Mouse (Mus musculus) midbrain, embryonic 16.5 days (tissue): Measurements from ENCODE around the gene Enox1. TPM values are rescaled to one million over a fixed set of nuclear protein-coding genes. Genes with fewer than 3 reads are reported as not detected.
A peak's percentile ranks its signal among the peaks of the same experiment; 100 is the strongest.

Experiments
- ATAC-seq: fragments of 200-750 bp; cut with Nextera tagmentation; 2 replicates; pipeline ENCODE4 v1.8.0; 2017; ENCODE audit warnings: moderate TSS enrichment
- H3K27ac ChIP-seq: fragments of 300-500 bp; sonication (generic); 2 replicates; pipeline ENCODE4 v1.5.1; 2014; ENCODE audit warnings: mild to moderate bottlenecking, low read length, mixed read lengths
- H3K27me3 ChIP-seq: fragments of 300-500 bp; sonication (generic); 2 replicates; pipeline ENCODE4 v1.6.1; 2014; ENCODE audit warnings: low read depth, low read length, mixed read lengths; ENCODE audit not compliant: control insufficient read depth, insufficient read depth
- H3K36me3 ChIP-seq: fragments of 300-500 bp; sonication (generic); 2 replicates; pipeline ENCODE4 v1.6.1; 2014; ENCODE audit warnings: mild to moderate bottlenecking, low read length, moderate library complexity, mixed read lengths; ENCODE audit not compliant: control insufficient read depth, insufficient read depth
- H3K4me1 ChIP-seq: fragments of 300-500 bp; sonication (generic); 2 replicates; pipeline ENCODE4 v1.6.1; 2014; ENCODE audit warnings: mild to moderate bottlenecking, low read length, mixed read lengths; ENCODE audit not compliant: control insufficient read depth, insufficient read depth
- H3K4me2 ChIP-seq: fragments of 300-500 bp; sonication (generic); 2 replicates; pipeline ENCODE4 v1.6.1; 2014; ENCODE audit warnings: mild to moderate bottlenecking, low read length, mixed read lengths
- H3K4me3 ChIP-seq: fragments of 300-500 bp; sonication (generic); 2 replicates; pipeline ENCODE4 v1.5.1; 2014; ENCODE audit warnings: low read depth, mild to moderate bottlenecking, low read length, moderate library complexity, mixed read lengths
- H3K9ac ChIP-seq: fragments of 300-500 bp; sonication (generic); 2 replicates; pipeline ENCODE4 v1.6.1; 2014; ENCODE audit warnings: low read depth, low read length, mixed read lengths
- H3K9me3 ChIP-seq: fragments of 300-500 bp; sonication (generic); replicated peaks from 2 replicates; pipeline ENCODE4 v1.6.1; 2014; ENCODE audit warnings: mild to moderate bottlenecking, low read length, mixed read lengths; ENCODE audit not compliant: control insufficient read depth, poor library complexity, severe bottlenecking
- WGBS: fragments of 180-500 bp; shearing (Covaris S2); extraction: QIAGEN DNeasy Blood & Tissue Kit; methylation state at CpG from one replicate; pipeline ENCODE4 v1.1.7; 2014; 5-methylcytosine and 5-hydroxymethylcytosine counted together
- polyA plus RNA-seq: library from polyadenylated mRNA; unstranded; fragments of >200 nt; fragmentation: Nextera tagmentation; extraction: Ambion mirVana; gene quantifications from 2 replicates; pipeline ENCODE4 v1.2.1, GENCODE M21; 2015

Enox1 gene
- polyA plus RNA-seq, 1 experiment from 2014 or later: 42.8 TPM

DNA sequence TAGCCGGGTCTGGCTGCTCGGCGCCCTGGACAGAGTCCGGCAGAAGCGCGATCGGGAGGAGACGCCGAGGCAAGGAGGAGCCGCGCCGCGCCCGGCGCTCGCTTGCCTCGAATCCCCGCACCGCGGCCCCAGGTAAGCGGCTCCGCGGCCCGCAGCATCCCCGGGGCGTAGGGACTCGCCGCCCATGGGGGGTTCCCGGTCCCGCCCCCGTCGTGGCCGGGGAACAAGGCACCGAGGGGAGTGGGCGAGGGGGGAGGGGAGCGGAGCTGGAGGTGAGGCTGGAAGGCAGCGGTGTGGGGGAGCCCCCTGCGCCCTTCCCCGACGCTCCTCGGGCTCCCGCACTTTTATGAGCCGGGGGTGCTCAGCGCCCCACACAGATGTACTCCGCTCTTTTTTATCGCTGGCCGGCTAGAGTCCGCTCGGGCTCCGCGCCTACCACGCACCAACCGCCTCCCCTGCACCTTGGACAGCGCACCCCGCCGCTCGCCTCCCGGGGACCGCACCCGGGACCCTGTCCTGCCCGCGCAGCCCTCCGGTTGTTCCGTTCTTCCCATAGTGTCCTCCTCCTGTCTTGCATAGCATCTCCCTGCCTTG, 445 bp downstream of the Enox1 start:
- ATAC-seq: peak; percentile 57
- peak overlapping the region; percentile 63 for H3K4me2 ChIP-seq
- H3K27ac ChIP-seq: peak overlapping the region; percentile 95
- H3K27me3 ChIP-seq: no peaks in the 10 kb centered on the region
- H3K9ac ChIP-seq: peak overlapping the region; percentile 99
- H3K4me3 ChIP-seq: peak overlapping the region; percentile 98
- H3K36me3 ChIP-seq: no peaks in the 10 kb centered on the region
- peaks cover 44% of the 10 kb centered on the region for H3K4me1 ChIP-seq
- under 1% methylated on average over 19 of the region's 64 CpGs for WGBS
- H3K9me3 ChIP-seq: no peaks in the 10 kb centered on the region

DNA sequence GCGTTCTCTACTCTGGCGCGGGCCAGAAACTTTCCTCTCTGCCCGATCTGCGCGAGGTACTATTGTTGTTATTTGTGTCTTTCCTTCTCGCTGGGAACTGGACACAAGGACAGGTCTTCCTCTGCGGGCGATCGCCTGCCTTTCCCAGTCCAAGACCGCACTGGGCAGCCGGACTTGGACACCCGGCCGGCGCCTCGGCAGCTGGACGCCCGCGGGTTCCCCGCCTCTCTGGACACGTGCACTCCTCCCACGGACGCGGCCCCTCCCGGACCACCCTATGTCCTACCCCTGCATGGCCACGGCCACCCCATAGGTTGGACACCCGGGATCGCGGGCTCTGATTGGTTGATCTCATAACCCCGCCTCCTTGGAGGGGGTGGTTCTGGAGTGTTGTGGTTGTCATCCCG, 945 bp downstream of the Enox1 start:
- under 1% methylated on average over 31 of the region's 31 CpGs for WGBS
- H3K4me3 ChIP-seq: peak overlapping the region; percentile 98
- H3K9ac ChIP-seq: peak overlapping the region; percentile 99
- no peaks in the 10 kb centered on the region for H3K9me3 ChIP-seq
- H3K27ac ChIP-seq: peak overlapping the region; percentile 95
- H3K36me3 ChIP-seq: no peaks in the 10 kb centered on the region
- H3K4me1 ChIP-seq: peaks cover 48% of the 10 kb centered on the region
- ATAC-seq: peak; percentile 86
- peak overlapping the region; percentile 63 for H3K4me2 ChIP-seq
- H3K27me3 ChIP-seq: no peaks in the 10 kb centered on the region

DNA sequence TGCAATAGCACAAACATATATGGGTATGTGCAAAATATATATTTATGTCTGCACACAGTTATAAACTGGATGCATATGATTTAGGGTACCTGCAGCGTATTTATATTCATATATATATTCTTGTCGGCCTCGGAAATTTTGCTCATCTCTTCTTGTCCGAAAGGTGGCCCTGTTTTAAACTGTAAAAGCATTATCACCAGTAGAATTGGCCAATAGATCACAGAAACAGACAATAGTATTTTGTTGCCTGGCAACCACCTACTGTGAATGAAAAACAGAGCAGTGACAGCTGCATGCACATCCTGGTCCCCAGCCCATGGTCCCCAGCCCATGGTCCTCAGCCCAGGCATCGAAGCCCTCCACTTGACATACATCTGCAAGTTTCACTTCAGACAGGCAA, 2.8 kb downstream of the Enox1 start:
- Histone ChIP-seq H3K36me3 (no peaks in the 10 kb centered on the region), H3K9ac (peak overlapping the region; percentile 41; the same call in 1 of the 2 replicates), H3K4me3 (peak overlapping the region; percentile 98), H3K9me3 (no peaks in the 10 kb centered on the region), H3K4me1 (peaks cover 54% of the 10 kb centered on the region), H3K27ac (peak overlapping the region; percentile 50; the same call in 1 of the 2 replicates), H3K27me3 (no peaks in the 10 kb centered on the region), H3K4me2 (peak overlapping the region; percentile 63)
- 39% methylated on average over 5 of the region's 5 CpGs for WGBS
- no peak for ATAC-seq

DNA sequence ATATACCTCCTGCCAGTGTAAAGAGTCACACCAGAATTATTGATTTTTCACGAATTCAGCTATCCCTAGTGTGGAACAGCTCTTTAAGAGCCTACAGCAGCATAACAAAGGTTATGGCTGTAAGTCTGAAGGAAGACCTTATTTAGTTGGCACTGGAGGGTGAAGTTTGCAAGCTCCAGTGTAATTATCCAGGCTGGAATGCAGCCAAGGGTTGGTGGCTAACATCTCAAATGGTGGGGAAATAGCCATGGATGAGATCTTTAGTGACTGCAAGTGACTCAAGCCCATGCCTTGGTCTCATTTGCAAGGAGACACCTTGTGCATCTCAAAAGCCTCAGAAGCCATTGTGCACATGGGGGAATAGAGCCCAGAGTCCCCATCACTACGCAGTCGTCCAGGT, 5.9 kb downstream of the Enox1 start:
- H3K4me3 ChIP-seq: no peak overlapping the region
- no peak overlapping the region for H3K9ac ChIP-seq
- no peak overlapping the region for H3K27ac ChIP-seq
- H3K4me1 ChIP-seq: peaks cover 49% of the 10 kb centered on the region
- no peak overlapping the region for H3K4me2 ChIP-seq
- no peaks in the 10 kb centered on the region for H3K36me3 ChIP-seq
- ATAC-seq: no peak
- H3K9me3 ChIP-seq: no peaks in the 10 kb centered on the region
- 71% methylated on average over 3 of the region's 3 CpGs for WGBS
- H3K27me3 ChIP-seq: no peaks in the 10 kb centered on the region

DNA sequence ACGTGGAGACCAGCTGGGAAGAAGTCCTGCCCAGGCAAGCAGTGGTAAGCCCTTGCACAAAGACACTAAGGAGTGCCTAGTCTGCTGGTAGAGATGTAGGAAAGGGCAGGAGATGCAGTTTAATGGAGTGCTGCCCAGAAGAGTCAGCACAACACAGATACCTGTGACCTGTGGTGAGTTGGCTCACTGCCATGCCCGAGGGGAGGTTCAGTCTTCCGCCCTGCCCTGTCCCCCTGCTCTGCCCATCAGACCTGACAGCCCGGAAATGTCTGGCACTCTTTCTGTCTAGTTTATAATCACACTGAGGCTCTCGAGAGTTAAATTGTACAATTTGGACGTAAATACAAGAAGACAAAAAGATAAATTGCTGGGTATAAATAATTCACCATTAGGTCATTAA, 7.8 kb downstream of the Enox1 start:
- no peaks in the 10 kb centered on the region for H3K36me3 ChIP-seq
- no peak overlapping the region for H3K9ac ChIP-seq
- no peaks in the 10 kb centered on the region for H3K9me3 ChIP-seq
- no peak overlapping the region for H3K27ac ChIP-seq
- WGBS: 76% methylated on average over 6 of the region's 6 CpGs
- H3K4me1 ChIP-seq: peaks cover 34% of the 10 kb centered on the region
- no peak for ATAC-seq
- no peaks in the 10 kb centered on the region for H3K27me3 ChIP-seq
- H3K4me2 ChIP-seq: no peak overlapping the region
- H3K4me3 ChIP-seq: no peak overlapping the region

DNA sequence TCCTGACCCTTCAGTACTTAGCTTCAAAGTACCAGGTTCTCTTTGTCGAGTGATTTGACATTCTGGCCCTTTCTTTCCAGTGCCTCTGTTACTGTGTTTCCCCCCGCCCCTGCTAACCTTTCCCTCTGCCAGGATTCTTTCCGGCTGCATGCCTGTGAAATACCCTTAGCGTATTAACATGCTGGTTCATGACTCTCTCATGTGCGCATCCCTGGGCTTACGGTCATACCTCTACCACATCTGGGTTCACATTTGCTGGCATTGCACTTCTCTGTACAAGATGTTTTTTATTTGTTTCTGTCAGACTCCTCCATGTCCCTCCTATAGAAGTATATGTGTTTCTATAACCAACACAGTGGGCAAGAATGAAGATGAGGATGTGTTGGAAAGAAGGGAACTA, 11.6 kb downstream of the Enox1 start:
- no peak for ATAC-seq
- Histone ChIP-seq H3K9me3 (no peaks in the 10 kb centered on the region), H3K4me1 (peaks cover 7% of the 10 kb centered on the region; the same call in 1 of the 2 replicates), H3K4me3 (no peak overlapping the region), H3K27me3 (no peaks in the 10 kb centered on the region), H3K9ac (no peak overlapping the region), H3K27ac (no peak overlapping the region), H3K4me2 (no peak overlapping the region), H3K36me3 (no peaks in the 10 kb centered on the region)
- WGBS: 88% methylated on average over 6 of the region's 6 CpGs

DNA sequence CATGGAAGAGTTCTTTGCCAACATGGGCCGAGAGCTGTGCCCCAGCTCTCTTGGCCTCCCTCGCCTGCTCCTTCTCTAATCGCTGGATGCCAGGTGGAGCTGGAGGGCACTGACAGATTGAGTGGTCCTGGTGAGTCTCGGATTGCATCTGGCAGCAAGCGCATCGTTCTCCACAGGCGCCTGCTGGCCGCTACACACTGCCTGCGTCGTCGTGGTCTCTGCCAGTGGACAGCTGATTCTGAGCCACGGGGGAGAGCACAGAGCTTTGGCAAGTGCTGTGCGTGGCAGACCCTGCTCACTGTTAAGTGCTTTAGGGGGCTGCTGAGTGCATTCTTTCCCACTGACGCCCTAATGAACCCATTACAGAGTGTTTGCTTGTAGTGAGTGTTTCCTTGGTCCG, 17.9 kb downstream of the Enox1 start:
- no peak overlapping the region for H3K9ac ChIP-seq
- no peak overlapping the region for H3K27ac ChIP-seq
- peak; percentile 73; the same call in 1 of the 2 replicates for ATAC-seq
- 65% methylated on average over 15 of the region's 15 CpGs for WGBS
- no peaks in the 10 kb centered on the region for H3K27me3 ChIP-seq
- no peaks in the 10 kb centered on the region for H3K4me1 ChIP-seq
- no peak overlapping the region for H3K4me3 ChIP-seq
- no peak overlapping the region for H3K4me2 ChIP-seq
- H3K36me3 ChIP-seq: no peaks in the 10 kb centered on the region
- no peaks in the 10 kb centered on the region for H3K9me3 ChIP-seq

DNA sequence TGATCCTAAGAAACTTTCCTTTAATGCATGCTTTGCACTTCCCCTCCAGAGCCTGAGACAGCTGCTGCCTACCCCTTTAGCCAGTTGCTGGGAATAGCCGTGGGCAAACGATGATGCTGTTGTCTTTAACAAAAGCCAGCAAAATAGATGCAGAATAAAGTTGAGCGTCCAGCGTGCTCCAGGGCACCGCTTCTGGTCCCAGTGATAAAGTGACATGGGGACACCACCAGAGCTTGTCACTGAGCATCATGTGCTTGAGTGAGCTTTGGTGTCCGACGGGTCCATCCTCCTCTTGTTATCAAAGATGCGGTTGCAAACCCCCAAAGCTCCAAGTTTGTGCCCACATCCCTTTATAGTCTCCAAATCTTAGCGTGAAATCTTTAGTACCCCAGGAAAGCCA, 18.4 kb downstream of the Enox1 start:
- no peak for ATAC-seq
- 80% methylated on average over 9 of the region's 9 CpGs for WGBS
- no peaks in the 10 kb centered on the region for H3K27me3 ChIP-seq

DNA sequence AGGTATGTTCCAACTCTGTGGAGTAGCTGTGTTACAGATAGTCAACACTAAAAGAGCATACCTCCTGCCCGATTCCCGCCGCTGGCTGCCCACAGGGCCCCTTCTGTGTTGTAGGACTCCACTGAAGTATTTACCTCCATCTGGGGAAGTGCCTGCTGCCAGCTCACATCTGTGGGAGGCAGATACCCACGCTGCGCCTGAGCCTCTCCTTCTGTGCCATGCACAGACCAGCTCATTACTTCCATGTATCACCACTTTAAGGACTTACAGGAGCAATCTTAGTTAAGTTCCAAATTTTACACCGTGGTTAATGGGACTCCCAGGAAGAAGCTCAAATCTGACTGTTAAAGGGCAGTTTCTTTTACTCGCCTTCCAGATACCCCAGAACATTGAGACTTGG, 23.7 kb downstream of the Enox1 start:
- no peaks in the 10 kb centered on the region for H3K36me3 ChIP-seq
- ATAC-seq: no peak
- WGBS: 83% methylated on average over 7 of the region's 7 CpGs

More for the DNA sequence above, 18.4 kb downstream of the Enox1 start:
- Histone ChIP-seq H3K4me3 (no peak overlapping the region), H3K27ac (no peak overlapping the region), H3K36me3 (no peaks in the 10 kb centered on the region), H3K9me3 (no peaks in the 10 kb centered on the region), H3K4me1 (no peaks in the 10 kb centered on the region), H3K4me2 (no peak overlapping the region), H3K9ac (no peak overlapping the region)

More for the DNA sequence above, 23.7 kb downstream of the Enox1 start:
- H3K27me3 ChIP-seq: no peaks in the 10 kb centered on the region
- H3K4me1 ChIP-seq: peaks cover 2% of the 10 kb centered on the region; the same call in 1 of the 2 replicates
- H3K27ac ChIP-seq: no peak overlapping the region
- no peak overlapping the region for H3K9ac ChIP-seq
- no peak overlapping the region for H3K4me2 ChIP-seq
- no peaks in the 10 kb centered on the region for H3K9me3 ChIP-seq
- no peak overlapping the region for H3K4me3 ChIP-seq
